Mouse (Mus musculus) left cerebral cortex, postnatal 25 days (tissue): ENCODE data around the gene Prkcsh. TPM values are rescaled to one million over a fixed set of nuclear protein-coding genes. Genes with fewer than 3 reads are reported as not detected.

Source experiments
- DNase-seq, 2 experiments: peaks; one replicate each; pipeline ENCODE4 v3.0.0; 2022; ENCODE audit warnings: low spot score in 2 of 2, mixed read lengths in 1 of 2
- intact Hi-C: fragments of 180-260 bp; cut with DNase I; formaldehyde crosslinking; loops from one replicate; pipeline ENCODE4 v1.15.1; 2025
- total RNA-seq, 2 experiments: library from RNA; stranded (reverse); gene quantifications; 2 replicates each; pipeline ENCODE4 v1.2.3; 2021

Prkcsh gene
- total RNA-seq, 2 experiments from 2014 or later, result 97.0 to 98.1 TPM

GRCm38 (mm10) chr9:21977972-21978371, 24.6 kb upstream of the Prkcsh start:
- DNase-seq, result no peak
- intact Hi-C loops, result loop anchor here (5.0 kb wide), 1 partner anchor 164 kb away; no protein-coding TSS in a partner anchor

GRCm38 (mm10) chr9:21978398-21979128, 24.0 kb upstream of the Prkcsh start:
- DNase-seq, result no peak
- intact Hi-C loops, result loop anchor here (5.0 kb wide), 1 partner anchor 164 kb away; no protein-coding TSS in a partner anchor

GRCm38 (mm10) chr9:21983911-21984310, 18.7 kb upstream of the Prkcsh start:
- intact Hi-C loops, result no loop called here
- no peak for DNase-seq

- intact Hi-C loops, result no loop called here
These were observed 14.8 kb upstream of the Prkcsh start for GRCm38 (mm10) chr9:21987592-21988342.

GRCm38 (mm10) chr9:21988421-21989101, 14.0 kb upstream of the Prkcsh start:
- intact Hi-C loops, result no loop called here
- no peak for DNase-seq

More at GRCm38 (mm10) chr9:21987592-21988342, 14.8 kb upstream of the Prkcsh start:
- DNase-seq, result no peak

GRCm38 (mm10) chr9:21989230-21990110, 13.1 kb upstream of the Prkcsh start, which contains the start of gene Rgl3:
Gene Rgl3, minus strand, starts transcription at chr9:21989446.
- intact Hi-C loops, result no loop called here
- DNase-seq, result no peak

GRCm38 (mm10) chr9:21992227-21992626, 10.4 kb upstream of the Prkcsh start:
- intact Hi-C loops, result no loop called here
- no peak for DNase-seq

- no peak for DNase-seq
- intact Hi-C loops, result no loop called here
These were observed 6.3 kb upstream of the Prkcsh start for GRCm38 (mm10) chr9:21996178-21996867.

- intact Hi-C loops, result no loop called here
These were observed 2.3 kb upstream of the Prkcsh start for GRCm38 (mm10) chr9:22000296-22000695.

GRCm38 (mm10) chr9:22001633-22002032, 973 bp upstream of the Prkcsh start:
- DNase-seq, result no peak
- intact Hi-C loops, result loop anchor here (2.0 kb wide), 1 partner anchor 45 kb away; no protein-coding TSS in a partner anchor

More at GRCm38 (mm10) chr9:22000296-22000695, 2.3 kb upstream of the Prkcsh start:
- DNase-seq, result no peak

- DNase-seq, result peak in 1 of 2 experiments; percentile 60
- intact Hi-C loops, result loop anchor here (2.0 kb wide), 1 partner anchor 46 kb away; no protein-coding TSS in a partner anchor
These were observed 553 bp downstream of the Prkcsh start for GRCm38 (mm10) chr9:22003163-22003554.

GRCm38 (mm10) chr9:22004546-22004945, 1.9 kb downstream of the Prkcsh start:
- intact Hi-C loops, result no loop called here
- DNase-seq, result no peak

- intact Hi-C loops, result no loop called here
- no peak for DNase-seq
These were observed 8.4 kb downstream of the Prkcsh start for GRCm38 (mm10) chr9:22011055-22011454.

- intact Hi-C loops, result no loop called here
- DNase-seq, result no peak
These were observed 10.1 kb downstream of the Prkcsh start for GRCm38 (mm10) chr9:22012731-22013130.

- DNase-seq, result no peak
- intact Hi-C loops, result no loop called here
These were observed 13.6 kb downstream of the Prkcsh start for GRCm38 (mm10) chr9:22016245-22016644.

- DNase-seq, result no peak
- intact Hi-C loops, result no loop called here
These were observed 14.7 kb downstream of the Prkcsh start for GRCm38 (mm10) chr9:22017208-22017825.

GRCm38 (mm10) chr9:22024592-22024991, 22.0 kb downstream of the Prkcsh start:
- no peak for DNase-seq

GRCm38 (mm10) chr9:22028467-22028866, 25.9 kb downstream of the Prkcsh start:
- intact Hi-C loops, result no loop called here
- no peak for DNase-seq

More at GRCm38 (mm10) chr9:22024592-22024991, 22.0 kb downstream of the Prkcsh start:
- intact Hi-C loops, result no loop called here
